Mouse (Mus musculus): ENCODE data around the gene Tnr. TPM values are rescaled to one million over a fixed set of nuclear protein-coding genes. Genes with fewer than 3 reads are reported as not detected.

Gene Tnr
- total and polyA plus RNA-seq, 3 experiments: 0.01 TPM; not detected in 2

GRCm38 (mm10) chr1:159570270-159570669 lies 46.7 kb downstream of the Tnr start:
- Histone ChIP-seq H3K79me2 (ENCODE audit: control insufficient read depth, insufficient read depth, low read length, poor library complexity) (no peaks in the 10 kb centered on the region), H3K9ac (ENCODE audit: control insufficient read depth, low read depth, low read length, poor library complexity, severe bottlenecking) (no peak overlapping the region), H3K9me3 (replicated peaks; ENCODE audit: insufficient read depth, low read length) (no peaks in the 10 kb centered on the region), H3K36me3 (ENCODE audit: control insufficient read depth in 1 of 2, insufficient read depth in 2 of 2, low read length in 2 of 2) (no peaks in the 10 kb centered on the region), H3K27me3 (ENCODE audit: control insufficient read depth in 1 of 2, insufficient read depth in 2 of 2, low read length in 2 of 2) (no peaks in the 10 kb centered on the region), H3K27ac (ENCODE audit: control insufficient read depth, low read depth, low read length) (no peak overlapping the region), H3K4me3 (ENCODE audit: control insufficient read depth in 1 of 2, insufficient read depth in 1 of 2, low read depth in 2 of 2, low read length in 2 of 2) (no peak overlapping the region), H3K4me1 (ENCODE audit: control insufficient read depth in 1 of 2, insufficient read depth in 2 of 2, low read length in 2 of 2) (no peaks in the 10 kb centered on the region)
- DNase-seq (ENCODE audit: low read depth, low spot score): no peak
- no peak for TF ChIP-seq JUND (IDR thresholded peaks at IDR 0.05; ENCODE audit: low read depth, low read length)
- TF ChIP-seq MAZ (IDR thresholded peaks at IDR 0.05; ENCODE audit: low read depth, low read length): no peak
- TF ChIP-seq BHLHE40 (IDR thresholded peaks at IDR 0.05; ENCODE audit: borderline replicate concordance, low read depth, low read length): no peak
- TF ChIP-seq TCF12 (IDR thresholded peaks at IDR 0.05; ENCODE audit: low read depth, low read length): no peak

GRCm38 (mm10) chr1:159570831-159571230 lies 47.3 kb downstream of the Tnr start:
- Histone ChIP-seq H3K36me3 (ENCODE audit: control insufficient read depth in 1 of 2, insufficient read depth in 2 of 2, low read length in 2 of 2) (no peaks in the 10 kb centered on the region), H3K79me2 (ENCODE audit: control insufficient read depth, insufficient read depth, low read length, poor library complexity) (no peaks in the 10 kb centered on the region), H3K9ac (ENCODE audit: control insufficient read depth, low read depth, low read length, poor library complexity, severe bottlenecking) (no peak overlapping the region), H3K27me3 (ENCODE audit: control insufficient read depth in 1 of 2, insufficient read depth in 2 of 2, low read length in 2 of 2) (no peaks in the 10 kb centered on the region), H3K9me3 (replicated peaks; ENCODE audit: insufficient read depth, low read length) (no peaks in the 10 kb centered on the region), H3K27ac (ENCODE audit: control insufficient read depth, low read depth, low read length) (no peak overlapping the region), H3K4me3 (ENCODE audit: control insufficient read depth in 1 of 2, insufficient read depth in 1 of 2, low read depth in 2 of 2, low read length in 2 of 2) (no peak overlapping the region), H3K4me1 (ENCODE audit: control insufficient read depth in 1 of 2, insufficient read depth in 2 of 2, low read length in 2 of 2) (no peaks in the 10 kb centered on the region)
- no peak for DNase-seq (ENCODE audit: low read depth, low spot score)
- no peak for TF ChIP-seq MAFK (IDR thresholded peaks at IDR 0.05; ENCODE audit: borderline replicate concordance, low read depth, low read length)
- no peak for TF ChIP-seq GATA1 (IDR thresholded peaks at IDR 0.05; ENCODE audit: low read depth, low read length)
- TF ChIP-seq TBP (IDR thresholded peaks at IDR 0.05; ENCODE audit: low read depth, low read length): no peak
- TF ChIP-seq ELF1 (IDR thresholded peaks at IDR 0.05; ENCODE audit: low read depth, low read length): no peak
- TF ChIP-seq ZKSCAN1 (IDR thresholded peaks at IDR 0.05; ENCODE audit: low read depth, low read length): no peak
- TF ChIP-seq POLR2AphosphoS2 (IDR thresholded peaks at IDR 0.05; ENCODE audit: low read length): no peak
- no peak for TF ChIP-seq CTCF (IDR thresholded peaks at IDR 0.05 in 2 of 3, conservative IDR thresholded peaks at IDR 0.05 in 1 of 3; ENCODE audit: control insufficient read depth in 1 of 3, insufficient read depth in 1 of 3, low read depth in 2 of 3, low read length in 3 of 3, poor library complexity in 1 of 3, severe bottlenecking in 1 of 3)
- TF ChIP-seq MXI1 (IDR thresholded peaks at IDR 0.05; ENCODE audit: low read depth, low read length): no peak
- no peak for TF ChIP-seq BHLHE40 (IDR thresholded peaks at IDR 0.05; ENCODE audit: borderline replicate concordance, low read depth, low read length)
- no peak for TF ChIP-seq RAD21 (IDR thresholded peaks at IDR 0.05; ENCODE audit: low read depth, low read length)
- no peak for TF ChIP-seq USF2 (IDR thresholded peaks at IDR 0.05; ENCODE audit: borderline replicate concordance in 1 of 2, insufficient read depth in 1 of 2, low read depth in 1 of 2, low read length in 2 of 2)
- no peak for TF ChIP-seq RCOR1 (IDR thresholded peaks at IDR 0.05; ENCODE audit: low read depth, low read length)
- no peak for TF ChIP-seq TAL1 (IDR thresholded peaks at IDR 0.05; ENCODE audit: low read length)
- TF ChIP-seq E2F4 (IDR thresholded peaks at IDR 0.05; ENCODE audit: borderline replicate concordance, low read depth, low read length): no peak
